Mouse (Mus musculus): ENCODE results near the gene Isg20l2.

The Isg20l2 gene

DNA sequence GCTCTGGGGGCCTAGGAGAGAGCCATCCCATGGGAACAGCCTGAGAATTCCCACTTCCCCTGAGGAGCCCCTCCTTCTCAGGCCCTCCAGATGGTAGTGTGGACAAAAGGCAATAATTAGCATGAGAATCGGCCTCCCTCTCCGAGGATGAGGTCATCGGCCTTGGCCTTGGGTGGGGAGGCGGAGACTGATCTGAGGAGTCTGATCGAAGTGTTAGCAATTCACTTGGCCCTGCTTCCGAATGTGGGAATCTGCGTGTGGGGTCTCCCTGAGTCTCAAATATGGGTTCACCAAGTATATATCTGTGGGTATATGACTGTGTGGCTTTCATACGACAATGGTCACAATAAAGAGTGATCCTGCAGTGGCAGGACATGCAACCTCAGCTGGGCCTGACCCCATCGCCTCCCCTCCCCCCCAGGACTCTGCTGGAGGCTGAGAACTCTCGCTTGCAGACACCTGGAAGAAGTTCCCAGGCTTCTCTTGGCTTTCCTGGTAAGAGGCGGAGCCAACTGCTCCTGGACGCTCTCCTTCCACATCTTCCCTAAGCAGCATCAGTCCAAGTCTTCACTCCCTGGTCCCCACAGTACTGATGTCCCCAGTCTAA, 44.4 kb downstream of the Isg20l2 start:
- DNase-seq (ENCODE audit: low read depth, low spot score): no peak

DNA sequence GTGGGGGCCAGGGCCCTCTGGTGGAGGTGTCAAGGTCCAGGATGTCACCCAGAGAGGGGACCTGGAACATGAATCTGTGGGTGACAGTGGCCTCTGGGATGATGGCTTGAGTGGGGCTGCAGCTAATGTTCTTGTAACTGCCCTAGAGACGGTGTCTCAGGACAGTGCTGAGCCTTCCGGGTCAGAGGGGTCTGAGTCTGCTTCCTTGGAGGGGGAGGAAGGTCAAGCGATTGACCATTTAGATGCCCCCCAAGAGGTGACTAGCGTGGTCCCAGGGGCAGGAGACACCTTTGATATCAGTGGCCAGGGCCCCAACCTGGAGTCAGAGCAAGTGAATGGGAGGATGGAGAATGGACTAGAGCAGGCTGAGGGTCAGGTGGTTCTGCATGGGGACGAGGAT, 49.4 kb downstream of the Isg20l2 start:
- DNase-seq (ENCODE audit: low read depth, low spot score): no peak

DNA sequence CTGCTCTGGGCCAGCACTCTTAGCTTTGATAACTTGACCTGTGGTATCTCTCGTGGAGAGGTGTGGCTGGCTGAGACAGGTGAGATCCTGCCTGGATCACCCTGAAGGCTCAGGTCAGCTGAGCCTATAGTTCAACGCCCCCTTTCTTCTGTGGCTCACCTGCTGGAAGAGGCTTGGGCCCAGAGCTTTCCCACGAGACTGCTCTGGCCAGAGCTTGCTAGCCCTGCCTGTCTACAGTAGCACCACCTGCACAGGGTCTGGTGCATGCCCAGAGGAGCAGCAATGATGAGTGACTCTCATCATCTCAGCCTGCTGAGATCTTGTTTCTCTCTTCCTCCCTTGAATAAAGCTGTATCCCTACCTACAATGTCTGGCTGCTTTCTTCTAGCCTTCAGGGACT, 50.0 kb downstream of the Isg20l2 start:
- no peak for DNase-seq (ENCODE audit: low read depth, low spot score)

- DNase-seq (ENCODE audit: low read depth, low spot score): no peak
These were observed 50.6 kb downstream of the Isg20l2 start for GRCm38 (mm10) chr3:87980728-87981127.

- DNase-seq (ENCODE audit: low read depth, low spot score): no peak
These were observed 51.2 kb downstream of the Isg20l2 start for GRCm38 (mm10) chr3:87981214-87981760.

DNA sequence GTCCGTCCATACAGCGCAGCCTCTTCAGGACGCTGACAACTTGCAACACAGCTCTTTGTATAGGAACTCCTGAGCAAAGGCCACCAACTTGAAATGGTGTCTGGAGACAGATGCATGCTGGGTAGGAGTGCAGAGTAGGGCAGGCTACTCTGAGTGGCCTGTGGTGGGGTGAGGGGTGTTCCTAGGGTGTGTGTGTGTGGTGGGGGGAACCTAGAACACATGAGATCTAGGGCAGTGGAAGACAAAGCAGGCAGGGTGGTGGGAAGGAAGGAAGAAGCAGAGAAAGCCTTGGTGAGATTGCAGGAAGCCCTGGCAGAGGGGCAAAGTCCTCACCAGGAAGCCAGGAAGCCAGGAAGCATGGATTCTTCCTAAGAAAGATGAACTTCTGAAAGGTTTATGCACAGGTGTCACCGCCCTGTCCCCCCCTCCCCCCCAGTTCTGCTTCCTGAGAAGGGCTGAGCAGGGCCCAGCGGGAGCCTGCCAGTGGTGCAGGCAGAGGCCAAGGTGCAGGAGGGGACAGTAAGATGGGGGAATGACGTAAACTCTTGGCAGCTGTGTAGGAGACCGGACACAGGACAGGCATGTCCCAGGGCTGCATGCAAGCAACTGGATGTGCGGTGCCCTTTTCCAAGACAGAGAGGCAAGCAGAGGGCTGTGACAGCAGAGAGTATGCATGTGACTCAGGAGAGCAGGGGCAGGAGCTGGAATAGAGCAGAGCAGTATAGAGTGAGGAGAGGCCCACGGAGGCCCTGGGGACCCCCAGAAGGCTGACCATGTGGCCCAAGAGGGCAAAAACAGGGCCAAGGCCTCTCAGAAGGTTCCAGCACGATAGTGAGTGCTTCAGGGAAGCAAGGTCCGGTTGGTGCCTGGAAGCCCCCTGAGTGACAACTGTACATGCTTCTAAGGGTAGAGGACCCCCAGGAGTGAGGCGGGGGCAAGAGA, 52.1 kb downstream of the Isg20l2 start:
- DNase-seq (ENCODE audit: low read depth, low spot score): no peak

DNA sequence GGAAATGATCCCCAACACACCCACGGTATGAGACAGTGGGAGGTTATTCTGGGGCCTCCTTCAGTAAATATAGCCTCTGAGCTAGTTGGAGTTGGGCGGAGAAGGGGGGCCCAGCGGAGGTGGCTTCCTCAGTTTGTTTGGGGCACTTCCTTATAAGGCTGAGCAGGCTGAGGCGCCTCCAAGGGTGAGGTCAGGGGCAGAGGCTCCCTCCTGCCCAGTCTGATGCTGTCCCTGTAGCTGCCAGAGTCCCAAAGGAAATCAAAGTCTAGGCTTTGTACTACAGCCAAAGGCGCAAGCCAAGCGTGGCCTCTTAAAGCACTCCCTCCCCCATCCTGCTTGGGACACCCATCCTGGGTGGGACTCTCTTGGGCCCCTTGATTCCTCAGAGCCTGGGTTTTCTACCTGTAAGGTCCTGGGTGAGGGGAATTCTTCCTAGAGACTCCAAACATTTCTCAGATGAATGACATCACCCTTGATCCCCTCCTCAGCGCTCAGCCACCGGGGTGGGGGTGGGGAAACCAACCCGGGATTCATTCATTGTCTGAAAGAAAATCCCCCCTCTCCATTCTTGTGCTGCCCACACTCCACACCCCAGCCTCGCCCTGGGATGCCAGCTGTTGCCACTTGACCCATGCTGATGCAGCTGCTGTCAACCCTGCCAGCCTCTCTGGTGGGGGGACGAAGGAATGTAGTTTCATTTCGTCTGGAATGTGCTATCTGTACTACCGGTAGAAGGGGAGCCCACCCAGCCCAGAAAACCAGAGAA, 52.9 kb downstream of the Isg20l2 start:
- peak; percentile 53 for DNase-seq (ENCODE audit: low read depth, low spot score)

GRCm38 (mm10) chr3:87983627-87984026, 53.5 kb downstream of the Isg20l2 start:
- no peak for DNase-seq (ENCODE audit: low read depth, low spot score)

- no peak for DNase-seq (ENCODE audit: low read depth, low spot score)
These were observed 54.0 kb downstream of the Isg20l2 start for GRCm38 (mm10) chr3:87984094-87984493.

GRCm38 (mm10) chr3:87985505-87986320, 55.6 kb downstream of the Isg20l2 start:
- DNase-seq (ENCODE audit: low read depth, low spot score): no peak

DNA sequence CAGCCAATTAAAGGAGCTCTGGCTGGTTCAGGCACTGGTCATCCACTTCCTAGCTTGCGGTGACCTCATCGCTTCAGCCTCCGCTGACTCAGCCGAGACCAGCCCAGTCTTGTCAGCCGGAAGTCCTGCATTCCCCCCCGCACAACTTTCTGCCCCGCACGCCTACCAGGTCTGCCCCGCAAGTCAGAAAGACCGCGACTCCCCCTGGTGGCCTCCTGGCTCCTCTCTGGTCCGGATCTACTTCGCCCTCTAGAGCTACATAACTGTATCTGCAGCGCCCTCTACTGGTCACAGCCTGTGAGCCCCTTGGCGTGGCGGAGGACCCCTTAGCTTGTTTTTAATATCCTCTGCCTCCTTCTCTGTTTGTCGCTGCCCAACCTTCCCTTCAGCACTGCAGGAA, 56.8 kb downstream of the Isg20l2 start:
- DNase-seq (ENCODE audit: low read depth, low spot score): peak; percentile 98

DNA sequence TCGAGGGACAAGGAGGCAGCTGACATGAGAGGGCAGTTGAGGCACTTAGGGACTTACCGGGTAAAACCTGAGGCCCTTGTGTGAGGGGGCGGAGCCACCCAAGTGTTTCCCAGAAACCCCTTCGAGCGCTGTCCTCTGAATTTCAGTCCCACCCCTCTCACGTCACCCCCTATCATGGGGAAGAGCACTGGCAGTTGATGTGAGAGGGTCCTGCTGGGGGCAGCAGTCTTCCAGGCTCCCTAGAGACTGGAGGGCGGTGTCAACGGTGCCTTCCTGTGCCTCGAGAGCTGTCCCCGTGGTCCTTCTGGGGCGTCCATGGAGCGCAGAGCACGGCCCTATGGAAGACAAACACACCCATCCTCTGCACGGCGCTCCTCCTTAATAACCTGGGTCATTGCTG, 57.5 kb downstream of the Isg20l2 start:
- peak; percentile 70 for DNase-seq (ENCODE audit: low read depth, low spot score)

- DNase-seq (ENCODE audit: low read depth, low spot score): no peak
These were observed 58.0 kb downstream of the Isg20l2 start for GRCm38 (mm10) chr3:87988068-87988467.

- no peak for DNase-seq (ENCODE audit: low read depth, low spot score)
These were observed 59.8 kb downstream of the Isg20l2 start for GRCm38 (mm10) chr3:87989935-87990334.
